11 mouse cellular contexts compared by ENCODE assay signal in the genomic region with DNA sequence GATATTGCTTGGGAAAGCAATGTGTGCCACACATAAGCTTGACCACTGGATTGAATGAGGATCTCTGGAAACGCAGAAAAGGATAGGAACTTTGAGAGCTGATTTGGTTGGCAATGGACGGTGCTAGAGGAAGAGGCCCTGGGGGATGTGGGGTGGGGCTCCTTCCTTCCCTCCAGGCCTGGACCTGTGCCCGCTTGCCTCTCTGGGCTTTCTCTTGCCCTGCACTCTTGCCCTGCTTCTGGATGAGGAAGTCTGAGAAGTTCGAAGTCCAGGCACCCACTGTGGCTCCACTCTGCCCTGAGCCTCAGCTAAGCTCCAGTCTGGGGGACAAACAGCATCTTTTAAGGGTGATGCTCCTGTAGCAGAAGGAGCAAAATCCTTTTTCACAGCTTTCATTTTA.
DNase-seq lines count a peak whose midpoint lies in the region; ATAC-seq lines count a peak whose summit lies in the region.
"Had no signal": no experiment of that assay in that cellular context is flagged by ENCODE, and none has a peak within 500 bp of the region (broad histone marks: within the 10 kb centered on the region; RNA-seq: fewer than 3 reads in every experiment).

No protein-coding gene starts in this region.

- H3K9ac ChIP-seq in liver, embryonic 16.5 days (ENCODE audit: low read depth, low read length) = no peak overlapping the region
- no peak overlapping the region for H3K9ac ChIP-seq in liver, embryonic 12.5 days
- no peak overlapping the region for H3K9ac ChIP-seq in forebrain, embryonic 15.5 days (replicated peaks)
- H3K9ac ChIP-seq: embryonic facial prominence, embryonic 13.5 days; liver, embryonic 13.5 days had no signal

- 0 out of 2 replicates have a peak overlapping the region, but pooled peaks have one; percentile 11 for H3K4me2 ChIP-seq in liver, embryonic 16.5 days (ENCODE audit: low read depth, low read length)
- no peak overlapping the region for H3K4me2 ChIP-seq in liver, embryonic 12.5 days
- no peak overlapping the region for H3K4me2 ChIP-seq in forebrain, embryonic 15.5 days (replicated peaks)
- H3K4me2 ChIP-seq: embryonic facial prominence, embryonic 13.5 days; liver, embryonic 13.5 days had no signal

- H3K27me3 ChIP-seq in liver, embryonic 16.5 days (ENCODE audit: control insufficient read depth, insufficient read depth, low read depth, low read length) = no peaks in the 10 kb centered on the region
- H3K27me3 ChIP-seq in liver, embryonic 12.5 days (replicated peaks) = no peaks in the 10 kb centered on the region
- no peaks in the 10 kb centered on the region for H3K27me3 ChIP-seq in forebrain, embryonic 15.5 days
- H3K27me3 ChIP-seq: embryonic facial prominence, embryonic 13.5 days; liver, embryonic 13.5 days had no signal

- no peaks in the 10 kb centered on the region for H3K36me3 ChIP-seq in liver, embryonic 16.5 days (ENCODE audit: control insufficient read depth, insufficient read depth)
- H3K36me3 ChIP-seq in liver, embryonic 12.5 days = no peaks in the 10 kb centered on the region
- H3K36me3 ChIP-seq in forebrain, embryonic 15.5 days = no peaks in the 10 kb centered on the region
- H3K36me3 ChIP-seq: embryonic facial prominence, embryonic 13.5 days; liver, embryonic 13.5 days had no signal

- whole genome bisulfite sequencing in liver, embryonic 16.5 days (ENCODE audit: insufficient replicate concordance) = 19% methylated on average over 4 of the region's 4 CpGs
- 14% methylated on average over 4 of the region's 4 CpGs for WGBS in liver, embryonic 12.5 days (ENCODE audit: insufficient replicate concordance)
- 21% methylated on average over 4 of the region's 4 CpGs for WGBS in forebrain, embryonic 15.5 days

- H3K9me3 ChIP-seq in liver, embryonic 16.5 days (replicated peaks; ENCODE audit: control insufficient read depth, low read length) = no peaks in the 10 kb centered on the region
- H3K9me3 ChIP-seq in liver, embryonic 12.5 days (replicated peaks) = no peaks in the 10 kb centered on the region
- H3K9me3 ChIP-seq in forebrain, embryonic 15.5 days = no peaks in the 10 kb centered on the region
- H3K9me3 ChIP-seq: embryonic facial prominence, embryonic 13.5 days; liver, embryonic 13.5 days had no signal

- no peak overlapping the region for H3K4me3 ChIP-seq in liver, embryonic 16.5 days (ENCODE audit: low read depth, low read length)
- H3K4me3 ChIP-seq in liver, embryonic 12.5 days = no peak overlapping the region
- no peak overlapping the region for H3K4me3 ChIP-seq in forebrain, embryonic 15.5 days
- H3K4me3 ChIP-seq: embryonic facial prominence, embryonic 13.5 days; liver, embryonic 13.5 days had no signal

- H3K27ac ChIP-seq in liver, embryonic 16.5 days (ENCODE audit: low read length) = no peak overlapping the region
- no peak overlapping the region for H3K27ac ChIP-seq in liver, embryonic 12.5 days
- no peak overlapping the region for H3K27ac ChIP-seq in forebrain, embryonic 15.5 days (replicated peaks)
- H3K27ac ChIP-seq: embryonic facial prominence, embryonic 13.5 days; liver, embryonic 13.5 days had no signal

- ATAC-seq in liver, embryonic 16.5 days (ENCODE audit: low read depth) = 0 out of 2 replicates have a peak, but pooled peaks have one; percentile 24
- ATAC-seq in liver, embryonic 12.5 days = no peak
- peak; percentile 30; the same call in 1 of the 2 replicates for ATAC-seq in forebrain, embryonic 15.5 days (replicated peaks)
- peak; percentile 43 to 52; a peak in 3 of 4 replicates for ATAC-seq in hematopoietic stem cell, adult 5-6 weeks (replicated peaks in 1 of 2; ENCODE audit: insufficient read depth in 1 of 2, low FRiP score in 2 of 2, low TSS enrichment in 1 of 2, low read depth in 1 of 2, poor library complexity in 2 of 2, severe bottlenecking in 2 of 2)
- no peak for ATAC-seq in frontal cortex, adult (ENCODE audit: low TSS enrichment)
- ATAC-seq: intestine, embryonic 16.5 days had no signal

- DNase-seq in kidney, postnatal 4 days = peak; percentile 34 to 57
- DNase-seq in thymus, postnatal 4 days = no peak
- no peak for DNase-seq in frontal cortex, postnatal 25 days (ENCODE audit: low spot score in 2 of 2)
- DNase-seq: liver, embryonic 13.5 days had no signal

- H3K4me1 ChIP-seq in liver, embryonic 16.5 days (ENCODE audit: control insufficient read depth, low read depth, low read length) = no peaks in the 10 kb centered on the region
- peaks cover 3% of the 10 kb centered on the region; the same call in 1 of the 2 replicates for H3K4me1 ChIP-seq in liver, embryonic 12.5 days
- H3K4me1 ChIP-seq in forebrain, embryonic 15.5 days = peaks cover 19% of the 10 kb centered on the region
- H3K4me1 ChIP-seq: liver, embryonic 13.5 days had no signal

Comparison
In these comparisons a context has a peak if more than half of its experiments do, and no peak if none do; other contexts are left out.
1. ATAC-seq: peak in liver, embryonic 16.5 days (single experiment), forebrain, embryonic 15.5 days (single experiment) and hematopoietic stem cell, adult 5-6 weeks (2 of 2); none in liver, embryonic 12.5 days (single experiment) and frontal cortex, adult (single experiment).
2. DNase-seq: peak in kidney, postnatal 4 days (2 of 2); none in thymus, postnatal 4 days (single experiment) and frontal cortex, postnatal 25 days (0 of 2).